Mouse (Mus musculus): ENCODE measurements around the gene Tnk1. TPM values are rescaled to one million over a fixed set of nuclear protein-coding genes. Genes with fewer than 3 reads are reported as not detected.

Gene Tnk1
- polyA plus RNA-seq, 1 experiment from 2014 or later = 12.9 TPM

DNA sequence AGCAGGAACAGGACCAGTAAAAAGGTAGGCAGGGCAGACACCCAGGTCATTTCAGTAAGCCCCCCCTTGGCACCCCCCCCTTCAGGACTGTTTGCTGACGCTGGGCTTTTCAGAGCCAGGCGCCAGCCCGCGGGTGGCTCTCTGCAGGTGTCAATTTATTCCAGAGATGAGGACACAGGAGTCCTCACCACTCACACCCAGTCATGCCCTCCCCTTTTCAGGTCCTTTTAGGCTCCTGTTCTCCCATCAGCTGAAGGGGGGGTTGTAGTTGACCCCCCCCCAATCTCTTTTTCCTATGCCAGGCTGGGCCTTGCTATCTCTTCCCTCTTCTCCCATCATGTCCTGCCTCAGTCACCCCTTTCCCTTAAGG is 22.6 kb downstream of the Tnk1 start:
- H3K4me2 ChIP-seq = peak overlapping the region; percentile 91
- H3K4me1 ChIP-seq = peaks cover 37% of the 10 kb centered on the region
- ATAC-seq (ENCODE audit: insufficient read depth, low FRiP score, low read depth) = no peak
- no peaks in the 10 kb centered on the region for H3K36me3 ChIP-seq
- H3K9me3 ChIP-seq = no peaks in the 10 kb centered on the region
- H3K4me3 ChIP-seq (replicated peaks) = peak overlapping the region; percentile 77
- H3K9ac ChIP-seq = no peak overlapping the region
- no peak overlapping the region for H3K27ac ChIP-seq
- H3K27me3 ChIP-seq (replicated peaks) = peaks cover 3% of the 10 kb centered on the region; the same call in 1 of the 2 replicates
- WGBS = 28% methylated on average over 4 of the region's 4 CpGs

DNA sequence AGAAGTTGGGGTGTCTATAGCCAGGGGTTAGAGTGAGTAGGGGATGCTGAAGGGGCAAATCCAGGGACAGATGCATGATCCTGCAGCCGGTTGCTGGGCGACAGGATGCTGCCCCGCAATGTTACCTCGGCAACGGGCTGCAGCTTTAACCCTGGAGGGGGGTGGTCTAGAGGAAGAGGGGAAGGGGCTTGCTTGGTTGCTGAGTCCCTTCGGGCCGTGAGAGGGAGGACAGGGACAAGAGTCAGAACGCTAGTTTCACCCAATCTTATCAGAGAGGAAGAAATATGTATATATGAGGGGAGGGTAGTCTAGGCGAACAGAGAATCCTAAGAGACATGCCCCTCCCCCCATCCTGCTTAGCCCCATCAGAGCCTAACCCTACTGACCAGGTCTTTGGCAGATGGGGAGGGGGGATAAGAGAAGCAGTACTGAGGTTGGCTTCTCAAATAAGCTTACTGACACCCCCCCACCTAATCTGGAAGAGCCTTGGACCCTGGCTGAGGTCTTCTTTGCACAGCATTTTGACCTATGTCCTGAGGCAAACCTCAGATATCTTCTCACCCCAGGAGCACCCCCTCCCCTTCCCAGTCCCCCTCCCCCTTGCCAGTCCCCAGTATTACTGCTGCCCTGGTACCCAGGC is 23.1 kb downstream of the Tnk1 start:
- no peak overlapping the region for H3K9ac ChIP-seq
- WGBS = 23% methylated on average over 9 of the region's 9 CpGs

DNA sequence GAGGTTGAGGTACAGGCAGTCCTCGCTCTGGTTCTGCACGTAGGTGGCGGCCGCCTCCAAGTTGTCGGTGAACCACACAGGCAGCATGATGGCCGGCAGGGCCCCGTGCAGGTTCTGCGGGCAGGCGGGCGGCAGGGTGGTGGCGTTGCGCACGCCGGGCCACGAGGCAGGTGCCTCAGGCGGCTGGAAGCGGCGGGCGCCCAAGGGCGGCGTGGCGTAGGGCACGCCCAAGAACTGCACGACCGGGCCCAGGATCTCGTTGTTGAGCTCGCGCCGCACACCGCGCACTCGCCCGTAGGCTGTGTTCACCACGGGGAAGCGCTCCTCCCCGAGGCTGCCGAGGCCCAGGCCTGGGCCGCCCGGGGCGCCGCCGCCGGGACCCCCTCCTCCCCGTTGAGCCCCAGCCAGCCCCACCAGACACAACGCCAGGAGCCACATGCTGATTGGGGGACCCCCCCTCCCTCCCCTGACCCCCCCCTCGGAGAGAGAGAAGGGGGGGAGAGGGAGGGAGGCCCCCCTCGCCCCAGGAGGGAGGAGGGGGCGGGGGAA is 24.5 kb downstream of the Tnk1 start:
- Histone ChIP-seq H3K9me3 (no peaks in the 10 kb centered on the region), H3K4me2 (peak overlapping the region; percentile 91), H3K36me3 (no peaks in the 10 kb centered on the region), H3K27me3 (replicated peaks) (peaks cover 3% of the 10 kb centered on the region; the same call in 1 of the 2 replicates), H3K9ac (0 out of 2 replicates have a peak overlapping the region, but pooled peaks have one; percentile 0), H3K27ac (no peak overlapping the region), H3K4me3 (replicated peaks) (peak overlapping the region; percentile 41), H3K4me1 (peaks cover 36% of the 10 kb centered on the region)
- ATAC-seq (ENCODE audit: insufficient read depth, low FRiP score, low read depth) = no peak
- 8% methylated on average over 42 of the region's 48 CpGs for WGBS

More for the DNA sequence above, 23.1 kb downstream of the Tnk1 start:
- Histone ChIP-seq H3K36me3 (no peaks in the 10 kb centered on the region), H3K9me3 (no peaks in the 10 kb centered on the region), H3K4me1 (peaks cover 37% of the 10 kb centered on the region), H3K4me2 (peak overlapping the region; percentile 91), H3K27me3 (replicated peaks) (peaks cover 3% of the 10 kb centered on the region; the same call in 1 of the 2 replicates), H3K27ac (no peak overlapping the region), H3K4me3 (replicated peaks) (peak overlapping the region; percentile 77)
- no peak for ATAC-seq (ENCODE audit: insufficient read depth, low FRiP score, low read depth)

DNA sequence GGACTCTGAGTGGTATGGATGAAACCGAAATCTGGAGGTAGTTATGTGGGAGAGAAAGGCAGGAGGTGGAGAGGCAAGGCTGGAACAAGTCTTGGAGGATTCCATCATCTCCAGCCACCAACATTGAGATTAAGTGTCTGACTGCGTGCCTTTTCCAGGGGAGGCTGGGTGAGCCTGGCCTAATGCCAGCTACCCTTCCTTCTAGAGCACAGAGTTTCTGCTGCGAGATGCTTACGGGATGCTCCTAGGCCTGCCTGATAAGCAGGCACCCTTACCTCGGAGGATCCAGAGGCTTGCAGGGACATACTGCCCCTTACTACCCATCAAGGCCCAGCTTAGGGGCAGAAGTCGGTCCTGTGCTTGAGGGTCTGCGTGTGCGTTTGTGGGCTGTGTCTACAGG is 25.0 kb downstream of the Tnk1 start:
- Histone ChIP-seq H3K36me3 (no peaks in the 10 kb centered on the region), H3K4me2 (peak overlapping the region; percentile 91), H3K27ac (no peak overlapping the region), H3K4me1 (peaks cover 33% of the 10 kb centered on the region), H3K27me3 (replicated peaks) (peaks cover 3% of the 10 kb centered on the region; the same call in 1 of the 2 replicates), H3K9me3 (no peaks in the 10 kb centered on the region), H3K9ac (0 out of 2 replicates have a peak overlapping the region, but pooled peaks have one; percentile 0), H3K4me3 (replicated peaks) (peak overlapping the region; percentile 41)
- ATAC-seq (ENCODE audit: insufficient read depth, low FRiP score, low read depth) = no peak
- WGBS = 60% methylated on average over 8 of the region's 8 CpGs

DNA sequence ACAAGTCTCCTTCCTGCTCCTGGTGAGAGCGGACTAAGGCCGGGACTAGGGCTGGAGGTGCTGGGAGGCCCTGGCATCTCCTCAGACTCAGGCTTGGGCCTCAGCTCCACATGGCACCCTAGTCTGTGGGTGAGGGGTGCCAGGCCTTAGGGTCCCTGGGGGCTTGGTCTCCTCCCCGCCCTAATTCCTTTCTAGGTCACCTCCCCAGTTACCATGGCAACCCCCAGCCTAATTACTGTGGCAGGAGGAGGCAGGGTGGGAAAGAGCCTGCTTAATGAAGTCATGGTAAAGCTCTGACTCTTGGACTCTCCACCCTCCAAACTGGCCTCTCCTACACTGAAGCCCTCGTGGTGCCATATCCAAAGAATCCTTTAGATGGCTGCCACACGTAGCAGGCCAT is 29.7 kb downstream of the Tnk1 start:
- no peak for ATAC-seq (ENCODE audit: insufficient read depth, low FRiP score, low read depth)
- Histone ChIP-seq H3K9me3 (no peaks in the 10 kb centered on the region), H3K9ac (no peak overlapping the region), H3K4me2 (no peak overlapping the region), H3K4me3 (replicated peaks) (no peak overlapping the region), H3K27me3 (replicated peaks) (no peaks in the 10 kb centered on the region), H3K36me3 (peaks cover 25% of the 10 kb centered on the region), H3K4me1 (peaks cover 9% of the 10 kb centered on the region), H3K27ac (no peak overlapping the region)
- WGBS = 69% methylated on average over 5 of the region's 5 CpGs

DNA sequence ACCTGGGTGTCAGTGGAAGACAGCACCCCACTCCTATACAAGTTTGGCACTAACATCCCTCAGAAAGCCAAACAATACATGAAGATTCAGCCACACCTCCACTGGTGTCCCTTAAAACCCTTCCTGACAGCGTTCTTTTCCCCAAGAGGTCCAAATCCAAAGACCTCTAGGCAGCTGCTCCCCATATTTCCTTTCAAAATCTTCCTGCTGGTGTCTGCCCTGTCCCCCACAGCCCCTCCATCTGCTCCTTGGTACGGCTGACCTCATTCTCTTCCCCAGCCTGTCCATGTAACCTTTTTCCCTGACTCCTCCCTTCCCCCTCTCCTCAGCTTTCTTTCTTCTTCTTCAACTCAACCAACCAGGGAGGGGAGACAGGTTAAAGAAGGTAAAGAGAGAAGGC is 35.1 kb downstream of the Tnk1 start:
- Histone ChIP-seq H3K4me2 (no peak overlapping the region), H3K9me3 (no peaks in the 10 kb centered on the region), H3K27ac (no peak overlapping the region), H3K27me3 (replicated peaks) (no peaks in the 10 kb centered on the region), H3K9ac (no peak overlapping the region), H3K36me3 (peaks cover 25% of the 10 kb centered on the region), H3K4me3 (replicated peaks) (no peak overlapping the region), H3K4me1 (no peaks in the 10 kb centered on the region)
- no peak for ATAC-seq (ENCODE audit: insufficient read depth, low FRiP score, low read depth)
- WGBS = 73% methylated on average over 2 of the region's 2 CpGs

DNA sequence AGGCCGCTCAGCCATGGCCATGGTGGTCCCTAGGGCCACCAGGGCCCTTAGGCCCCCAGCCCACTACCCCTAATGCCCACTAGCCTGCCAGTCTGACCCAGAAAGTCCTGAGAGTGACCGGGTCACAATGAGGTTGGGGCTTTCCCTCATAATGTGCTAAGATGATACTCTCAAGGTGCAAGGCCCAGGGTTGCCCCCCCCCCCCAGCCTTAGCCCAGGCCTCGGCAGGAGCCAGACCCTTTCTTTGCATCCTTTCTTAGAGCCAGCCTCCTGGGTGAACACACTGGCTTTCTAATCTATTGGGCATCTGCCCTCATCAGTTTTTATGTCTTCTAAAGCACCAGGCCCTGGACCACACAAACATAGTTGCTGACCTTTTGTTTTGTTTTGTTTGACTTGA is 36.5 kb downstream of the Tnk1 start, which contains the start of gene Spem1:
Gene Spem1, minus strand, starts transcription at position 101 of the 400 bp plus-strand sequence.
- Histone ChIP-seq H3K9me3 (no peaks in the 10 kb centered on the region), H3K4me2 (no peak within 1 kb of the TSS), H3K36me3 (peaks cover 14% of the 10 kb centered on the region), H3K27ac (no peak within 1 kb of the TSS), H3K27me3 (replicated peaks) (no peaks in the 10 kb centered on the region), H3K4me3 (replicated peaks) (no peak within 1 kb of the TSS), H3K9ac (no peak within 1 kb of the TSS), H3K4me1 (no peaks in the 10 kb centered on the region)
- WGBS = 86% methylated on average over 3 of the region's 3 CpGs
- ATAC-seq (ENCODE audit: insufficient read depth, low FRiP score, low read depth) = no peak

DNA sequence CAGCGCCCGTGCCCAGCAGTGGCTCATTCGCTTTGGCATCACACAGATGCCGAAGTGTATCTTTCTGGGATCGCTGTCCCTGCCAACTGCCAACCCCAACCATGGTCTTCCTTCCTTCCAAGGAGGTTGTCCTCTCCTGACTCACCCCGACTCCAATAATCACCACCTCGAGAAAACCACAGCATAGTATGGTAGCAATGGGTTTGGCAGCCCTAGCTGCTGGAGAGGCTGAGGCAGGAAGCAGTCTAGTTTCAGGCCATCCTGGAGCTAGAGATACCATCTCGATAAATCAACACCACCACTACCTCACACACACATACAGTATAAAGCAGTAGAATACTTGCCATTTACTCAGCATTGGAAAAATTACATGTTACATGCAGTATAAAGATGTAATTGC is 39.7 kb downstream of the Tnk1 start:
- H3K36me3 ChIP-seq = no peaks in the 10 kb centered on the region
- no peak for ATAC-seq (ENCODE audit: insufficient read depth, low FRiP score, low read depth)
- H3K27me3 ChIP-seq (replicated peaks) = no peaks in the 10 kb centered on the region
- H3K27ac ChIP-seq = no peak overlapping the region
- H3K9ac ChIP-seq = no peak overlapping the region
- no peaks in the 10 kb centered on the region for H3K9me3 ChIP-seq
- H3K4me1 ChIP-seq = no peaks in the 10 kb centered on the region
- WGBS = 90% methylated on average over 8 of the region's 8 CpGs
- H3K4me3 ChIP-seq (replicated peaks) = no peak overlapping the region
- no peak overlapping the region for H3K4me2 ChIP-seq

DNA sequence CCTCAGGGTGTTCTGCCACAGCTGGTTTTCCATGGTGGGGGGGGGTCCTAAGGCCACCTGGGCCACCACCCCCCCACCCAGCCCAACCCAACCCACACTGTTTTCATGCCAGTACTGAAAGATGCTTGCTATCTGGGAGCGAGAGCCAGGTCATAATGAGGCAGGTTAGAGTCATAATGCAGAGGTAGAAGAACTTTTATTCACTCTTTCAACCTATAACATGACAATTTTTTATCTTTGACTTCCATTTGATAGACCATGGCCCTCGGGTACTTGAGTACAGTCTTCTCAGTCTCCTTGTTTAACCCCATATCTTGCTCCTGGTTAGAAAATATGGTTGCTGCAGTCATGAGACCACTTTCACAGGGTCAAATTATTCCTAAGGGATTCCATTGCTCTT is 40.2 kb downstream of the Tnk1 start, which contains the start of gene Spem2:
Gene Spem2, minus strand, starts transcription at position 101 of the 400 bp plus-strand sequence.
- H3K4me2 ChIP-seq = no peak within 1 kb of the TSS
- no peak within 1 kb of the TSS for H3K27ac ChIP-seq
- ATAC-seq (ENCODE audit: insufficient read depth, low FRiP score, low read depth) = no peak
- 85% methylated on average over 2 of the region's 2 CpGs for WGBS
- H3K4me3 ChIP-seq (replicated peaks) = no peak within 1 kb of the TSS
- H3K27me3 ChIP-seq (replicated peaks) = no peaks in the 10 kb centered on the region
- H3K9ac ChIP-seq = no peak within 1 kb of the TSS
- H3K4me1 ChIP-seq = no peaks in the 10 kb centered on the region
- no peaks in the 10 kb centered on the region for H3K36me3 ChIP-seq
- no peaks in the 10 kb centered on the region for H3K9me3 ChIP-seq

DNA sequence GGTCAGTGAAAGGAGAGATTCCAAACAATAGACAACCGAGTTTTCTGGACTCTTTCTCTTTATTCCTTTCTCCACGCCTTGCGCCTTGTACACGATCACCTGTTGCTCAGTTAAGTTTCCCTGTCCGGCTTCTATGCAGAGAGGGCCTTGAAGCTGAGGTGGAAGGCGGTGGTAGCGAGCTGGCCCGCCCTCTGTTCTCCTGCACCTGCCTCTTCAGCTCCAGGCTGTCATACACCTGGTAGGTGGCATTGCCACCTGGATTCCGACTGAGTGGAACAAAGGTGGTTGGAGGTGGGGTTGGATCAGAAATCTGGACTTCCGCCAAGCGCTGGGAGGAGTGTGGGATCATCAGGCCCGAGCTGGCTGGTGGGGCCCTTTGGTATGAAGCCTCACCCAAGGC is 42.0 kb downstream of the Tnk1 start:
- Histone ChIP-seq H3K27me3 (replicated peaks) (no peaks in the 10 kb centered on the region), H3K4me3 (replicated peaks) (no peak overlapping the region), H3K9me3 (no peaks in the 10 kb centered on the region), H3K4me2 (no peak overlapping the region), H3K36me3 (no peaks in the 10 kb centered on the region), H3K4me1 (no peaks in the 10 kb centered on the region), H3K9ac (no peak overlapping the region), H3K27ac (no peak overlapping the region)
- 86% methylated on average over 12 of the region's 12 CpGs for WGBS
- ATAC-seq (ENCODE audit: insufficient read depth, low FRiP score, low read depth) = no peak

DNA sequence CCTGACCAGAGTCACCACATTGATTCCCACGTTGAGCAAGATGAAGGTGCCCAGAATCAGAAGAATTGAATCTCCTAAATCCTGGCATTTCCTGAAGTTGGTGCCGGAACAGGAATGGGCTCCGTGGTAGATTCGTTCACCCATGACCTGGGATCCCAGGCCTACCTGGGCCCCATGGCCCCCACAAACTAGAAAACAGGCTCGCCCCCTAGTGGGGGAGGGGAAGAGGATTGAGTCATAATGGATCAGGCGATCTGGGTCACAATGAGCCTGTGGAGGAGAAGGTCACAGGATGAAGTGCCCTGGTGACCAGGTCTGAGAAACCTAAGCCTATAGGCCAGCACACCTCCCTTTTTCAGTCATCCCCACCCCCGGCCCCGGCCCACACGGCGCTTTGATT is 43.4 kb downstream of the Tnk1 start, which contains the start of gene Gm39566:
Gene Gm39566, minus strand, starts transcription at position 144 of the 400 bp plus-strand sequence.
- WGBS = 57% methylated on average over 10 of the region's 10 CpGs
- no peak within 1 kb of the TSS for H3K9ac ChIP-seq
- H3K4me2 ChIP-seq = no peak within 1 kb of the TSS
- H3K27ac ChIP-seq = no peak within 1 kb of the TSS
- H3K4me1 ChIP-seq = no peaks in the 10 kb centered on the region
- no peaks in the 10 kb centered on the region for H3K9me3 ChIP-seq
- no peak within 1 kb of the TSS for H3K4me3 ChIP-seq (replicated peaks)
- ATAC-seq (ENCODE audit: insufficient read depth, low FRiP score, low read depth) = no peak
- H3K27me3 ChIP-seq (replicated peaks) = no peaks in the 10 kb centered on the region
- H3K36me3 ChIP-seq = no peaks in the 10 kb centered on the region

DNA sequence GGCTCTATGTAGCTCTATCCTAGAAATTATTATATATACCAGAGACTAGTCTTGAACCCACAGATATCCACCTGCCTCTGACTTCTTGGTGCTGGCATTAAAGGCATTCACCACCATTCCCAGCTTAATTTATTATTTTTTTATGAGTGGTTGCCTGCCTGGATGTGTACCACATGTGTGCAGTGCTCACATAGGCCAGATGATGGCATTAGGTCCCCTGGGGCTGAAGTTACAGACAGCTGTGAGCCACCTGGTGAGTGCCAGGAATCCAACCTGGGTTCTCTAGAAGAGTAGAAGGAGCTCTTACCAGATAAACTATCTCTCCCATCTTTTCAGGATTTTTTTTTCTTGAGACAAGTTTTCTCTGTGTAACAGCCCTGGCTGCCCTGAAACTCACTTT is 48.2 kb downstream of the Tnk1 start:
- Histone ChIP-seq H3K9ac (no peak overlapping the region), H3K4me2 (no peak overlapping the region), H3K4me3 (replicated peaks) (no peak overlapping the region), H3K9me3 (no peaks in the 10 kb centered on the region), H3K36me3 (no peaks in the 10 kb centered on the region), H3K27ac (no peak overlapping the region), H3K4me1 (no peaks in the 10 kb centered on the region), H3K27me3 (replicated peaks) (no peaks in the 10 kb centered on the region)
- no peak for ATAC-seq (ENCODE audit: insufficient read depth, low FRiP score, low read depth)
